Mouse (Mus musculus) mouse embryonic stem cell (cell line): Measurements from ENCODE around the gene Napa.

Experiments used
- in situ Hi-C, 2 experiments: fragments of 300-500 bp; cut with MboI; formaldehyde crosslinking; loops; 1 replicate in 1 of 2; 3 replicates in 1 of 2; pipeline ENCODE4 v1.14.3; 2019 to 2020; ENCODE audit warnings: low sequenced_read_pairs in 2 of 2, low pct_unique_long_range_greater_than_20kb in 1 of 2, mixed read lengths in 1 of 2; ENCODE audit not compliant: unreplicated experiment in 1 of 2

The Napa gene

GRCm38 (mm10) chr7:16098021-16099017 lies at the start of gene Napa:
Gene Napa, plus strand, starts transcription at chr7:16098458.
- in situ Hi-C loops = no loop called here

GRCm38 (mm10) chr7:16048675-16049575 lies 49.3 kb upstream of the Napa start:
- in situ Hi-C loops = loop anchor here (5.0 kb wide), 2 partner anchors 67 to 72 kb away; no protein-coding TSS in a partner anchor

DNA sequence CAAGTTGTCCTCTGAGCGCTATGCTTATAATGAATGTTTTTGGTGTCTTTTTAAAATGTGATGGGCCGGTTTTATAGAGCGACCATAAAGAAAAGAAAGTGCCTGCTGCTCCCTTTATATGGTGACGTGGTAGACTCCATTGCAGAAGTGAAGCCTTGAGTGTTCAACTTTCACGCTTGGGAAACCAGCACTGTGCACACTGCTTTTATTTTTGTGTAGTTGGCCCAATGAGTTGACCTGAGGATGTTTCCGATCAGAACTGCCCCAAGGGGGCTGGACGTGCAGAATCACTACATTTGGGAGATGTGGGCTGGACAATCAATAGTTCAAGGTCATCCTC lies 48.7 kb upstream of the Napa start:
- in situ Hi-C loops = loop anchor here (5.0 kb wide), 2 partner anchors 67 to 72 kb away; no protein-coding TSS in a partner anchor

DNA sequence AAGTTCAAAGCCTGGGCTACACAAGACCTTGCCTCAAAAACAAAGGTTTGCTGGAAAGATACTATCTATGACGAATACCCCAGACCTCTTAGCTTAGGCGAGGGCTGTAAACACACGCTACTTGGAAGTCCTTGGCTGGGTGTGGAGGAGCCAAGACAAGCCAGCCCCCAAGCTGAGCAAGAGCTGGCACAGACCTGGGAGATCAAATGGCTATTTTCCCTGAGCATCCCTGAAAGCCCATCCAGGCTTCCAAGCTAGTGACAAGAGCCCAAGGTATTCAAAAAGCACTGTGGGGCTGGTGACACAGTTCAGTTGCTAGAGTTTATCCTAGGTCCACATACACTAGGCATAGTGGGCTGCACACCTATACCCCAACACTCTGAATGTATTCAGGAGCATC lies 47.7 kb upstream of the Napa start:
- in situ Hi-C loops = no loop called here

DNA sequence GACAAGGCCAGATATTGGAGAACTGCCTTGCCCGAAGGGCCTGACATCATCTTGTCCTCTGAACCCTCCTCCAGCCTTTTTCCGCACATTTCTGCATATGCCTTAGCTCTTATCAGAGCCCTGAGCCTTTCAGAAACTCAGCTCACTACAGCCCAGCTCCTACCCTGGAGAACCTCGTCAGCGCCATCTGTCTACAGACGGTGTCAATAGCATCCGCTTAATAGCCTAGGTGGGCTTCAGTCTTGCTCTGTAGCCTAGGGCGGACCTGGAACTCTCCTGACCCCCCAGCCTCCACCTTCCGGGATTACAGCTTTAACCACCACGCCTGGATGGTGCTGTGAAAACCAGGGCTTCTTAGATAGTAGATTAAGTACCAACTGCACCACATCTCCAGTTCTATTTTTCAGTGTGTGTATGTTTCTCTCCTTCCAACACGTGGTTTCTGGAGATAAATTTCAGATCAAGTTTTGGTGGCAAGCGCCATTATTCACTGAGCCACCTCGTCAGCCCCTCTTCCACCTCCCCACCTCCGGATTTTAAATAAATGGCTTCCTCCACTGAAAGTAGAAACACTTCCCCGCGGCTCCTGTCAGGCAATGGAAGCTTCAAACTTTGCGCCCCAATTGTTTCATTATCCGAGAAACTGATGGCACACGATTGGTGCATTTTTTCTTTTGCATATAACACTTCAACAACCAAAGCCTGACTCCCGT lies 46.2 kb upstream of the Napa start:
- in situ Hi-C loops = no loop called here

- in situ Hi-C loops = no loop called here
These were observed 45.6 kb upstream of the Napa start for GRCm38 (mm10) chr7:16052684-16053083.

GRCm38 (mm10) chr7:16053105-16053504 lies 45.2 kb upstream of the Napa start:
- in situ Hi-C loops = no loop called here

GRCm38 (mm10) chr7:16054966-16055365 lies 43.3 kb upstream of the Napa start:
- in situ Hi-C loops = no loop called here

DNA sequence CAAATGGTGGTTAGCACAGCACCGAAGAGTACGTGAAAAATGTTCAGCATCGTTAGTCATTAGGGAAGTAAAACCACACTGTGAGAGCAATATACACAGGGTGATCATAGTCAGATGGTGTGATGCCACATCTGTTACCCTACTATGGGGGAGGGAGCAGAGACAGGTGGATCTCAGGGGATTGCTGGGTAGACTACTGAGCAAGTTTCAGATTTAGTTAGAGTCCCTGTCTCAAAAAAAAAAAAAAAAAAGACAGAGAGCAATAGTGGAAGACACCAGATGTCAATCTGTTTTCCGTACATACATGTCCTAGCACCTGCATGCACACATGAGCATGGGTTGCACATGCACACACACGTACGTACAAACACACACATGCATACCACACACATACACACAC lies 42.6 kb upstream of the Napa start:
- in situ Hi-C loops = no loop called here

GRCm38 (mm10) chr7:16056459-16057135 lies 41.7 kb upstream of the Napa start:
- in situ Hi-C loops = no loop called here

DNA sequence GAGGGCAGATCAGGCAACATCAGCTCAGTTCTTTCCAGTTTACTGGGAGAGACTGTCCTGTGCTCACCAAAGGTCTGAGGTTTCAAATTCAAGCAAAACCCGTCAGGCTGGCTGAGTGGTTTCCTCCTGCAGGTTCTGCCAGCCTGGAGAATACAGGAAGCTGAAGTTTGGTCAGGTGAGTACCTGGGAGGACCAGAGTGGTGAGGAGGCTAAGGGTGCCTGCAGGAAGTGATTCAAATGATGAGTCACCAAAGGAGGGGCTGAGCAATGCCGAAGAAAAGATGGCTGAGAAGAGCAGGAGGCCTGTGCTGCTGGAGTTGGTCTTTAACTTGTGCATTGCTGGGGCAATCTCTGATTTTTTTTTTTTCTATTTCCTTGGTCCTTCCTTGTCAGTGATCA lies 41.1 kb upstream of the Napa start:
- in situ Hi-C loops = no loop called here

DNA sequence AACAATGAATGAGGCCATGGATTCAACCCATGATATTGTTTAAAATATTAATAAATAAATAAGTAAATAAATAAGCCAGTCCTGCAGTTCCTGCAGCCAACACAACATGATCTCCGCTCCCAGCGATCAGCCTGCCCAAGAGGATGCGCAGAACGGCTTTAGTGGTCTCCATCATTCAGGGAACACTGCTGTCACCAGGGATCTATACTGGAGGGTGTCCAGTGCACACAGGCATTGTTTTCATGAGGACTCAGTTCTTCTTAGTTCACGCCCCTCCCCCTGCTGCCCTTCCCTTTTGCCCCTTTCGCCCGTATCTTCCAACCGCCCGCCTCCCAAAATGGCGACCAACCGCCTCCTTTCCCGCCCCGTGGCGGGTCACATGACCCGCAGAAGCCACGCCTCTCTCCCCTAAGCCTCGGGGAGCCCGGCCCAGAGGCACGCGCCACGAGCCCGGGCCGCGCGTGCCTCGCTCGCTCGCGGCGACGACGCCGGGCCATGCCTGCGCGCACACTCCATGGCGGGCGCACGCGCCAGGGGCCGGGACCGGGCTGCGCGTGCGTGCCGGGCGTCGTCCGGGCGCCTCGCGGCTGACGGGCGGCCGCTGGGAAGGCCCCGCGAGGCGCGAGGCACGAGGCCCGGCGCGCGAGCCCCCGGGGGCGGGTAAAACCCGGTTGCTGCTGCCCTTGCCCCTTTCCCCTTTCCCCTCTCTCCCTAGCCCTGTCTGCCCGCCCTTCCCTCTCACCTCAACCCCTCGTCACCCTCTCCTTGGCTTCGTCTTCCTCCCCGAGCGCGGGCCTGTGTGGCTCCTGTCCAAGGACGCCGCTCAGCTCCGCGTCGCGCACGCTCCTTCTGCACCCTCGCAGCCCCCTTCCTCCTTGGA lies 36.8 kb upstream of the Napa start, which contains the start of gene Zfp541:
Zfp541 (plus strand) TSS at position 596 of the 880 bp plus-strand sequence.
- in situ Hi-C loops = no loop called here

DNA sequence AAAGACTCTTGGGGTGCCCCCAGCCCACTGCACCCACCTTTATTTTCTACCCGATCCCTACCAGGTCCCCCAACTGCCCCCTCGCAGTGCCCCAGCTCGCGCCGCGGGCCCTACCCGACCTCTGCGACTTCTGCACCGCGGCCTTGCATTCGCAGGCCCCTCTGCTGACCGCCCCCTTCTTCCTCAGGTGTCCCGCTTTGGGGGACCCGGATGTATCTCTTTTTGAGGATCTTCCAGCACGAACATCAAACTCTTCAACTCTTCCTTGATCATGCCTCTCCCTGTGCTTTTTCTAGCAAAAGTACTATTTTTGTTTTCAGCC lies 36.2 kb upstream of the Napa start:
- in situ Hi-C loops = no loop called here

- in situ Hi-C loops = no loop called here
These were observed 34.8 kb upstream of the Napa start for GRCm38 (mm10) chr7:16063490-16063889.

- in situ Hi-C loops = no loop called here
These were observed 27.4 kb upstream of the Napa start for GRCm38 (mm10) chr7:16070846-16071245.

GRCm38 (mm10) chr7:16071906-16072305 lies 26.4 kb upstream of the Napa start:
- in situ Hi-C loops = no loop called here

DNA sequence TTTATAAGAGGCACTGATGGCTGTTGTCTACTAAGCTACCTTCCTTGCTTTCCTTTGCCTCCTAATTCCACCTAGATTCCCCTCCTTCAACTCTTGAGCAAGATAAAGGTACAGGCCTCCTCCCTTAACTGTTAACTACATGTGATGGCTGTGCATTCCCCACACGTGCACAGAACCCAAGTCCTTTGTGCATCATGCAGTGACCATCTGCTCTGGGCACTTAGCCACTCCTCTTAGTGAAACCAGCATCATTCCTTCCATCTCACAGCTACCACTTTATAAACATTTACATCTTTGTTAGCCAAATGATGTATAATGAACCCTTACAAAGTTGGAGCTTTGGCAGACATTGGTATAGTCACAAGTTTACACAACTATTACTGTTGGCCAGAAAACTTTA lies 18.3 kb upstream of the Napa start:
- in situ Hi-C loops = no loop called here
